ENCODE assay signal across 8 mouse cellular contexts in the genomic region with DNA sequence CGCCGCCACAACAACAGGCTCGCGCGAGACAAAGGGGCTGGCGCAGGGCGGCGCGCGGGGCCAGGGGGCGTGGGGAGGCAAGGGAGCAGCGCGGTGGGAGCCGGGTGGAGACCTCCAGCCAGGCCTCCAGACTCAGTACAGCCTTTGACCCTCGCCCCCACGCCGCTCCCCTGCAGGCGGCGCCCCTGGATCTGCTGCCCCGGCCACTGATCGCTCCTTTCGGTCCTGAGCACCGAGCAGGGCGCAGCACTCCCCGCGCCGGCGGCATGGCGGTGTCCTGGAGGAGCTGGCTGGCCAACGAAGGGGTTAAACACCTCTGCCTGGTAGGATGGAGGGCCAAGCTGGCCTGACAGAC. TPM values are rescaled to one million over a fixed set of nuclear protein-coding genes. Genes with fewer than 3 reads are reported as not detected.
DNase-seq lines count a peak whose midpoint lies in the region; ATAC-seq and TF ChIP-seq lines count a peak whose summit lies in the region.

No protein-coding gene starts in this region.

- H3K4me3 ChIP-seq in embryonic facial prominence, embryonic 15.5 days (replicated peaks) = peak overlapping the region; percentile 61
- H3K4me3 ChIP-seq in heart, embryonic 16.5 days (ENCODE audit: low read length) = peak overlapping the region; percentile 62
- peak overlapping the region; percentile 54 for H3K4me3 ChIP-seq in testis, adult 2 months (ENCODE audit: control insufficient read depth, low read depth, low read length)

- H3K27ac ChIP-seq in embryonic facial prominence, embryonic 15.5 days (replicated peaks) = peak overlapping the region; percentile 63
- peak overlapping the region; percentile 28 for H3K27ac ChIP-seq in heart, embryonic 16.5 days (ENCODE audit: low read length)
- no peak overlapping the region for H3K27ac ChIP-seq in testis, adult 2 months (ENCODE audit: control insufficient read depth, insufficient read depth, low read depth, low read length)

- no peaks in the 10 kb centered on the region for H3K9me3 ChIP-seq in embryonic facial prominence, embryonic 15.5 days (replicated peaks)
- H3K9me3 ChIP-seq in heart, embryonic 16.5 days (replicated peaks; ENCODE audit: control insufficient read depth, low read length) = no peaks in the 10 kb centered on the region

- no peaks in the 10 kb centered on the region for H3K27me3 ChIP-seq in embryonic facial prominence, embryonic 15.5 days
- no peaks in the 10 kb centered on the region for H3K27me3 ChIP-seq in heart, embryonic 16.5 days (ENCODE audit: control insufficient read depth, insufficient read depth, low read length)
- no peaks in the 10 kb centered on the region for H3K27me3 ChIP-seq in testis, adult 2 months (ENCODE audit: control insufficient read depth, insufficient read depth, low read length)

- peak overlapping the region; percentile 50; the same call in 1 of the 2 replicates for H3K9ac ChIP-seq in embryonic facial prominence, embryonic 15.5 days
- H3K9ac ChIP-seq in heart, embryonic 16.5 days (ENCODE audit: low read length) = peak overlapping the region; percentile 72

- DNase-seq in right cerebral cortex, postnatal 4 days = peak; percentile 40
- DNase-seq in right cerebral cortex, adult 18-20 months = no peak
- peak; percentile 78 for DNase-seq in kidney, postnatal 14 days
- peak; percentile 72 to 87 for DNase-seq in lung, postnatal 4 days
- DNase-seq in cerebellum, adult 11-12 months = no peak

- H3K4me1 ChIP-seq in embryonic facial prominence, embryonic 15.5 days = 0 out of 2 replicates have a peak, but pooled peaks cover 8% of the 10 kb centered on the region
- 0 out of 2 replicates have a peak, but pooled peaks cover 4% of the 10 kb centered on the region for H3K4me1 ChIP-seq in heart, embryonic 16.5 days (ENCODE audit: control insufficient read depth, insufficient read depth, low read length)
- peaks cover 5% of the 10 kb centered on the region for H3K4me1 ChIP-seq in testis, adult 2 months (ENCODE audit: control insufficient read depth, insufficient read depth, low read length)

- H3K36me3 ChIP-seq in embryonic facial prominence, embryonic 15.5 days = no peaks in the 10 kb centered on the region
- no peaks in the 10 kb centered on the region for H3K36me3 ChIP-seq in heart, embryonic 16.5 days (ENCODE audit: control insufficient read depth, insufficient read depth)
- H3K36me3 ChIP-seq in testis, adult 2 months (ENCODE audit: control insufficient read depth, insufficient read depth, low read length) = no peaks in the 10 kb centered on the region

- no peak for TF ChIP-seq CTCF in testis, adult 2 months (IDR thresholded peaks at IDR 0.05; ENCODE audit: control insufficient read depth, insufficient read depth, insufficient replicate concordance, low read depth, low read length)

- H3K4me2 ChIP-seq in embryonic facial prominence, embryonic 15.5 days (replicated peaks) = peak overlapping the region; percentile 71
- peak overlapping the region; percentile 58 for H3K4me2 ChIP-seq in heart, embryonic 16.5 days (ENCODE audit: low read depth, low read length)

- under 1% methylated on average over 26 of the region's 30 CpGs for WGBS in embryonic facial prominence, embryonic 15.5 days
- under 1% methylated on average over 30 of the region's 30 CpGs for WGBS in heart, embryonic 16.5 days

- peak; percentile 92 for ATAC-seq in embryonic facial prominence, embryonic 15.5 days (ENCODE audit: insufficient number of reproducible peaks, low FRiP score, low TSS enrichment, low read depth)
- peak; percentile 88 for ATAC-seq in heart, embryonic 16.5 days (replicated peaks; ENCODE audit: extremely low read depth, insufficient read depth, low FRiP score)

- TF ChIP-seq POLR2A in testis, adult 2 months (IDR thresholded peaks at IDR 0.05; ENCODE audit: control insufficient read depth, low read depth, low read length) = no peak

RNA-seq across cellular contexts. Expression of a gene that starts 0.7 kb away (rescaled TPM):
- polyA plus RNA-seq in embryonic facial prominence, embryonic 15.5 days (2015; fragmentation: Nextera tagmentation; extraction: Ambion mirVana) = 4.8 and 5.2 TPM in 2 replicates
- polyA plus RNA-seq in heart, embryonic 16.5 days (2015; fragmentation: Nextera tagmentation; extraction: Ambion mirVana) = 2.7 and 3.1 TPM in 2 replicates
- polyA plus RNA-seq in testis, adult 2 months (2012; rRNA removed) = 0.07 and 0.11 TPM in 2 replicates

Comparison
In these comparisons a context has a peak if more than half of its experiments do, and no peak if none do; other contexts are left out.
1. DNase-seq: peak in right cerebral cortex, postnatal 4 days (single experiment), kidney, postnatal 14 days (single experiment) and lung, postnatal 4 days (2 of 2); none in right cerebral cortex, adult 18-20 months (single experiment) and cerebellum, adult 11-12 months (single experiment).
2. Peak in every context shown above with its lines, with median percentiles within 50 percentile points of each other: H3K4me3 ChIP-seq.